Mouse (Mus musculus) G1E (cell line): ENCODE measurements around the gene Gpr39.

Experiments
- CTCF ChIP-seq: IDR thresholded peaks from 2 replicates; pipeline ENCODE4 v1.5.1; 2012; ENCODE audit warnings: low read depth, low read length, inconsistent platforms, mixed read lengths
- GATA1 ChIP-seq: IDR thresholded peaks from 2 replicates; pipeline ENCODE4 v1.6.1; 2012; ENCODE audit warnings: borderline replicate concordance, low read length, inconsistent platforms, mixed read lengths
- GATA2 ChIP-seq: IDR thresholded peaks from 2 replicates; pipeline ENCODE4 v1.6.1; 2012; ENCODE audit warnings: low read depth, low read length, inconsistent platforms, borderline replicate concordance
- POLR2AphosphoS5 ChIP-seq: IDR thresholded peaks from 2 replicates; pipeline ENCODE4 v1.6.1; 2012; ENCODE audit warnings: low read depth, low read length, inconsistent platforms; ENCODE audit not compliant: insufficient replicate concordance
- TAL1 ChIP-seq: conservative IDR thresholded peaks from 2 replicates; pipeline ENCODE4 v1.6.1; 2012; ENCODE audit warnings: low read depth, low read length, inconsistent platforms, mixed read lengths

GRCm38 (mm10) chr1:125755335-125755996, 78.7 kb downstream of the Gpr39 start:
- TF ChIP-seq CTCF, result no peak
- TF ChIP-seq TAL1, result no peak
- no peak for TF ChIP-seq GATA2
- no peak for TF ChIP-seq GATA1
- TF ChIP-seq POLR2AphosphoS5, result no peak
